Mouse (Mus musculus) E14TG2a.4 (cell line): Measurements from ENCODE around the gene Tctn1.

Experiments
- CTCF ChIP-seq: conservative IDR thresholded peaks from 2 replicates; pipeline ENCODE4 v1.5.1; 2014; ENCODE audit warnings: low read length
- NANOG ChIP-seq: IDR thresholded peaks from 2 replicates; pipeline ENCODE4 v1.6.1; 2014; ENCODE audit warnings: borderline replicate concordance, low read length, mixed read lengths
- POU5F1 ChIP-seq: IDR thresholded peaks from 2 replicates; pipeline ENCODE4 v1.6.1; 2014; ENCODE audit warnings: low read length, borderline replicate concordance

DNA sequence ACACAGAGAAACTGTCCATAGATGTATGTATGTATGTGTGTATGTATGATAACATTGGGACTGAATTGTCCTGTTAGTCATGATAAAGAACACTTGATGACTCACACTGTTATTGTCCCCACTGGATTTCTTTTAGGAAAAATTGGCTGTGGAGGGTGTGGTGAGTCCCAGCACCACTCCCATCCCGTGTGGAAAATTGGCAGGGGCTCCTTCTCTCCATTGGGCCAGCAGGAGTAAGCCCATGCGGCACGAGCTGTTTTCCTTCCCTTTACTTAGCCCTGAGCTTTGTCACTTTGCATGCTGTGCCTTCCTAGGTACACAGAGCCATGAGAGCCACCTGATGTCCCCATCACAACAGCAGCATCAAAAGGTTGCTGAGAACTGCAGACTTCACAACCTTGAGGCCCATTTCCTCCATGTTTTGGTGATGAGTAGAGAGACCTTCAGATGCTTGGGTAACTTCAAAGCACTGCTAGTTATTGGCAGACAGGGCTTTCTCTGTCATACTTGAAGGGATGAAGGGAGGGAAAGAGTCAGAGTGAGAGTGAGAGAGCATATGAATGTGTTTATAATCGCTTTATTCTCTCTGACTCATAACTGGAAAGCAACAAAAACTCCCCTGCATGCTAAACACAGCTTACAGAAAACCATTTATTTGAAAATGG is 24.0 kb upstream of the Tctn1 start:
- no peak for TF ChIP-seq CTCF
- TF ChIP-seq POU5F1, result no peak
- TF ChIP-seq NANOG, result no peak
